Mouse (Mus musculus) cerebellum, adult 2 months (tissue): Measurements from ENCODE around the gene Arf5. TPM values are rescaled to one million over a fixed set of nuclear protein-coding genes. Genes with fewer than 3 reads are reported as not detected.
A peak's percentile ranks its signal among the peaks of the same experiment; 100 is the strongest.

Experiments
- DNase-seq, 2 experiments: peaks; one replicate each; pipeline ENCODE4 v3.0.0; 2021
- H3K27ac ChIP-seq: fragments of 200-500 bp; 2 replicates; pipeline ENCODE4 v1.5.1; 2012; ENCODE audit warnings: low read length, control low read depth, inconsistent platforms; ENCODE audit not compliant: insufficient read depth
- H3K27me3 ChIP-seq: fragments of 200-500 bp; 2 replicates; pipeline ENCODE4 v1.6.1; 2012; ENCODE audit warnings: inconsistent platforms, mild to moderate bottlenecking, low read length, moderate library complexity; ENCODE audit not compliant: control insufficient read depth, insufficient read depth
- H3K4me1 ChIP-seq: fragments of 200-500 bp; 2 replicates; pipeline ENCODE4 v1.6.1; 2011; ENCODE audit warnings: low read length; ENCODE audit not compliant: control insufficient read depth, insufficient read depth
- H3K4me3 ChIP-seq: fragments of 200-500 bp; replicated peaks from 2 replicates; pipeline ENCODE3; 2011; ENCODE audit warnings: mild to moderate bottlenecking, low read depth, low read length, control low read depth; ENCODE audit not compliant: insufficient read depth
- CTCF ChIP-seq: fragments of 200-500 bp; IDR thresholded peaks from 2 replicates; pipeline ENCODE4 v1.5.1; 2011; ENCODE audit warnings: low read depth, mild to moderate bottlenecking, control low read depth, low read length, moderate library complexity, borderline replicate concordance; ENCODE audit not compliant: insufficient read depth
- POLR2A ChIP-seq: fragments of 200-500 bp; IDR thresholded peaks from 2 replicates; pipeline ENCODE4 v1.6.1; 2011; ENCODE audit warnings: low read length, control low read depth, borderline replicate concordance; ENCODE audit not compliant: insufficient read depth
- WGBS: fragments of 180-500 bp; shearing (Covaris S2); methylation state at CpG from one replicate; pipeline ENCODE4 v1.1.7; 2018; 5-methylcytosine and 5-hydroxymethylcytosine counted together
- polyA plus RNA-seq: library from polyadenylated mRNA; depleted of rRNA; stranded (reverse); fragments of >200 nt; gene quantifications from 2 replicates; pipeline ENCODE4 v1.2.3, GENCODE M21; 2012

Gene Arf5
- polyA plus RNA-seq, 1 experiment, result 372 TPM

- Histone ChIP-seq H3K4me1 (peaks cover 15% of the 10 kb centered on the region), H3K27me3 (no peaks in the 10 kb centered on the region), H3K4me3 (no peak overlapping the region), H3K27ac (no peak overlapping the region)
- TF ChIP-seq CTCF (no peak), POLR2A (no peak)
- no peak for DNase-seq
- 88% methylated on average over 10 of the region's 10 CpGs for WGBS
These were observed 7.6 kb downstream of the Arf5 start for GRCm38 (mm10) chr6:28430795-28431537.

- Histone ChIP-seq H3K27me3 (no peaks in the 10 kb centered on the region), H3K27ac (no peak overlapping the region), H3K4me1 (peaks cover 13% of the 10 kb centered on the region), H3K4me3 (no peak overlapping the region)
- no peak for DNase-seq
- WGBS, result 86% methylated on average over 6 of the region's 6 CpGs
- TF ChIP-seq CTCF (no peak), POLR2A (no peak)
These were observed 8.1 kb downstream of the Arf5 start for GRCm38 (mm10) chr6:28431538-28431855.

- TF ChIP-seq CTCF, result no peak
- no peak for TF ChIP-seq POLR2A
- no peak overlapping the region for H3K27ac ChIP-seq
- H3K4me1 ChIP-seq, result no peaks in the 10 kb centered on the region
- no peak for DNase-seq
- no peaks in the 10 kb centered on the region; the same call in 1 of the 2 replicates for H3K27me3 ChIP-seq
- WGBS, result 33% methylated on average over 7 of the region's 7 CpGs
- no peak overlapping the region for H3K4me3 ChIP-seq
These were observed 24.6 kb downstream of the Arf5 start for GRCm38 (mm10) chr6:28447937-28448336.

- TF ChIP-seq CTCF (no peak), POLR2A (no peak)
- Histone ChIP-seq H3K27ac (no peak within 1 kb of the TSS), H3K27me3 (no peaks in the 10 kb centered on the region; the same call in 1 of the 2 replicates), H3K4me1 (no peaks in the 10 kb centered on the region), H3K4me3 (no peak within 1 kb of the TSS)
- 76% methylated on average over 2 of the region's 2 CpGs for WGBS
- DNase-seq, result no peak
These were observed 25.9 kb downstream of the Arf5 start, which contains the start of gene Pax4 for GRCm38 (mm10) chr6:28449253-28449652. TSS of gene Pax4 (minus strand) at chr6:28449353.

- no peak overlapping the region for H3K27ac ChIP-seq
- H3K4me1 ChIP-seq, result no peaks in the 10 kb centered on the region
- H3K27me3 ChIP-seq, result no peaks in the 10 kb centered on the region; the same call in 1 of the 2 replicates
- TF ChIP-seq POLR2A (no peak), CTCF (no peak)
- H3K4me3 ChIP-seq, result no peak overlapping the region
- DNase-seq, result no peak
- 16% methylated on average over 5 of the region's 5 CpGs for WGBS
These were observed 27.1 kb downstream of the Arf5 start for GRCm38 (mm10) chr6:28450481-28450880.

- no peaks in the 10 kb centered on the region for H3K4me1 ChIP-seq
- TF ChIP-seq POLR2A (no peak), CTCF (no peak)
- H3K4me3 ChIP-seq, result no peak overlapping the region
- no peaks in the 10 kb centered on the region; the same call in 1 of the 2 replicates for H3K27me3 ChIP-seq
- DNase-seq, result no peak
- 1% methylated on average over 12 of the region's 12 CpGs for WGBS
- H3K27ac ChIP-seq, result no peak overlapping the region
These were observed 27.6 kb downstream of the Arf5 start for GRCm38 (mm10) chr6:28450977-28451376.

- DNase-seq, result no peak
These were observed 35.9 kb downstream of the Arf5 start for GRCm38 (mm10) chr6:28459221-28459668.

GRCm38 (mm10) chr6:28460534-28460933 lies 37.2 kb downstream of the Arf5 start:
- whole genome bisulfite sequencing, result 7% methylated on average over 5 of the region's 5 CpGs
- peak; percentile 80 to 84 for DNase-seq
- TF ChIP-seq POLR2A (no peak), CTCF (peak; percentile 75)
- Histone ChIP-seq H3K27me3 (no peaks in the 10 kb centered on the region), H3K4me1 (no peaks in the 10 kb centered on the region), H3K4me3 (no peak overlapping the region), H3K27ac (no peak overlapping the region)

More at GRCm38 (mm10) chr6:28459221-28459668, 35.9 kb downstream of the Arf5 start:
- no peak for TF ChIP-seq POLR2A
- TF ChIP-seq CTCF, result no peak
- Histone ChIP-seq H3K27me3 (no peaks in the 10 kb centered on the region), H3K4me1 (no peaks in the 10 kb centered on the region), H3K27ac (no peak overlapping the region), H3K4me3 (no peak overlapping the region)
